Mouse (Mus musculus) stomach, postnatal 0 days (tissue): ENCODE measurements around the gene Snx32.

Experiments
- CTCF ChIP-seq: IDR thresholded peaks from 2 replicates; pipeline ENCODE4 v1.5.1; 2016; ENCODE audit warnings: antibody characterized with exemption, low read depth, mild to moderate bottlenecking, moderate library complexity
- EP300 ChIP-seq: optimal IDR thresholded peaks from 2 replicates; pipeline ENCODE3; 2016; ENCODE audit warnings: antibody characterized with exemption

- TF ChIP-seq EP300: no peak
- TF ChIP-seq CTCF: no peak
These were observed 33.2 kb downstream of the Snx32 start for GRCm38 (mm10) chr19:5477004-5477667.
